Mouse (Mus musculus) ES-Bruce4 (cell line): Measurements from ENCODE around the gene Psmb9.

ENCODE experiments used
- CTCF ChIP-seq: IDR thresholded peaks from one replicate; pipeline ENCODE4 v1.8.1; 2011; ENCODE audit warnings: low read depth, low read length
- POLR2A ChIP-seq: IDR thresholded peaks from one replicate; pipeline ENCODE4 v1.8.1; 2011; ENCODE audit warnings: low read length; ENCODE audit not compliant: insufficient read depth

DNA sequence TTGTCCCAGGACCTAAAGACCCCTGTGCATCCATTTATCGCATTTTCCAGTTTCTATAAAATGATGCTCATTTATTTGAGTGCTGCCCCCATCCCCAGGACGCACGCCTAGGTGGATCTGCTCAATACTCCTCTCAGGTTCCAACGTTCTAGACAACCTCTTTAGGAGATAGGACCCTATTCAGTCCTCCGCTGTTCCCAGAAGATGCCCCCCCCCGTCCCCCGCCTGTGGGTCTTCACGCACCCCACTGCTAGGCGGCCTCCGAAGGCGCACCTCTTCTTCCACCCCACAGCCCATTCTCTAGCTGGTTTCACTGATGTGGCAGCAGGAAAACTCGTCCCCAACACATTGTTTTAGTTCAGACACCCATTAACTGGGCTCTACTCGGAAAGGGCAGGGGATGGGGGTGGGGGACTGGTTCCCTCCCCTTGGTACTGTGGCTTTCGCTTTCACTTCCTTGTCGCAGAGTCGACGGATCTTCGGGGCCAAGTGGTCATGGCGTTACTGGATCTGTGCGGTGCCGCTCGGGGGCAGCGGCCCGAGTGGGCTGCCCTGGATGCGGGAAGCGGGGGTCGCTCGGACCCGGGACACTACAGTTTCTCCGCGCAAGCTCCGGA is 10.4 kb upstream of the Psmb9 start:
- TF ChIP-seq CTCF (no peak), POLR2A (no peak)
